Mouse (Mus musculus) left cerebral cortex, adult 18-20 months (tissue): Measurements from ENCODE around the gene Eea1. TPM values are rescaled to one million over a fixed set of nuclear protein-coding genes. Genes with fewer than 3 reads are reported as not detected.
"Not testable (repeated sequence)": the region's sequence is repeated elsewhere in the genome, so short reads cannot be mapped to it uniquely, and the experiment has no call there.

Source experiments
- DNase-seq, 2 experiments: peaks; one replicate each; pipeline ENCODE4 v3.0.0; 2021 to 2022; ENCODE audit warnings: low spot score in 2 of 2, mixed read lengths in 1 of 2
- total RNA-seq, 2 experiments: library from RNA; stranded (reverse); gene quantifications; 2 replicates each; pipeline ENCODE4 v1.2.3; 2021

Gene Eea1
- total RNA-seq, 2 experiments from 2014 or later, result 36.0 to 38.0 TPM

GRCm38 (mm10) chr10:96047960-96048536 is 107.6 kb downstream of the Eea1 start:
- DNase-seq, result no peak

DNA sequence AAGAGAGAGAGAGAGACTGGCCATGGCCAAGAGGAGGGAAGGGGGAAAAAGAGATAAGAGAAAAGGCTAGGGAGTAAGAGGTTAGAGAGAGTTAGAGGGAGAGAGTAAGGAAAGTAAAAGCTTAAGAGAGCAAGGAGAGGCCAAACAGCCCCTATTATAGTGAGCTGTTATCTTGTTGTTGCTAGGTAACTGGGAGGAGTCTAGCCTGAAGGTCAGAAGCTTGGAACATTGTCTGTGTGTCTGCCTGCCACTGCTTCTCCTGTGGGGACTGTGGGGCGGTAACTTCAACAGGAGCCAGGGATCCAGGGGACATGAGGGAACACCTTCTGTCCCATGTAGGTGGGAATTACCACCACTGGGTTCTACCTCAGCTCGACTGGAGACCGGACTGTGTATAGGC is 108.1 kb downstream of the Eea1 start:
- DNase-seq, result no peak

- no peak for DNase-seq
Observed at GRCm38 (mm10) chr10:96067347-96067746, 126.9 kb downstream of the Eea1 start.

DNA sequence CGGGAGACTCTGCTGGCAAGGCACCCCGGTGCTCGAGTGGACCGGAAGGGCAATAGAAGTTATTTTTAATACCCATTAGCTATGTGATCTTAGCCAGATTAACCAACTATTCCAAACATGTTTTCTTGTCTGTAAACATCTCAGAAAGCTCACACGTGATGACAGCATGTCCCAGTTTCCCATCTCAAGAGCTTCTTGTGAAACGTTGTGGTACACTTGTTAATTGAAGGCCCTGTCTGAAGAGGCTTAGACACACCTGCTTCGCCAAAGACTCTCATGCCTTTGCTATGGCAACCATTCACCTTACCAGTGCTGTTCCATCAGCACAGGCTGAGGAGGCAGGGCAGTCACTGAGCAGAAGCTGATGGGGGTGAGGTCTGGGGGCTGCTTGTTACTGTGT is 133.9 kb downstream of the Eea1 start:
- no peak for DNase-seq

GRCm38 (mm10) chr10:96075403-96075802 is 135.0 kb downstream of the Eea1 start:
- no peak for DNase-seq

GRCm38 (mm10) chr10:96075880-96076279 is 135.4 kb downstream of the Eea1 start:
- no peak for DNase-seq

DNA sequence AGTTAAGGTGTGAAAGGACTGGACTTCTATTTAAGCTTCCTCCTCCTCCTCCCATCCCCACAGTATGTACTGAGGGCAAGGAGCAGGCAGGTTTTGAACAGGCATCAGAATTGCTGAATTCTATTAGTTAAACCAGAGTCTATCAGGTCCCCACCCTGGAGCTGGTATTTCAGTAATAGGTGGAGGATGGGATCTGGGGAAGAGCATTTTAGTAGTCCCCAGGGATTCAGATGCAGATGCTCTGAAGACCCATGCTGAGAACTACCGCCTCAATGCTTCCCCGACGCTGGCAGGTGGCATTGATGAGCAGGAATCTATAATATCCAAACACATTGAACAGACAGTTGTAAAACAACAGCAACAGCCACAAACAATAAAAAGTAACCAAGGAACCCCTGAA is 136.0 kb downstream of the Eea1 start:
- no peak for DNase-seq

- DNase-seq, result not testable (repeated sequence)
Observed at GRCm38 (mm10) chr10:96077480-96078066, 137.1 kb downstream of the Eea1 start.

- no peak for DNase-seq
Observed at GRCm38 (mm10) chr10:96079823-96080222, 139.4 kb downstream of the Eea1 start.

DNA sequence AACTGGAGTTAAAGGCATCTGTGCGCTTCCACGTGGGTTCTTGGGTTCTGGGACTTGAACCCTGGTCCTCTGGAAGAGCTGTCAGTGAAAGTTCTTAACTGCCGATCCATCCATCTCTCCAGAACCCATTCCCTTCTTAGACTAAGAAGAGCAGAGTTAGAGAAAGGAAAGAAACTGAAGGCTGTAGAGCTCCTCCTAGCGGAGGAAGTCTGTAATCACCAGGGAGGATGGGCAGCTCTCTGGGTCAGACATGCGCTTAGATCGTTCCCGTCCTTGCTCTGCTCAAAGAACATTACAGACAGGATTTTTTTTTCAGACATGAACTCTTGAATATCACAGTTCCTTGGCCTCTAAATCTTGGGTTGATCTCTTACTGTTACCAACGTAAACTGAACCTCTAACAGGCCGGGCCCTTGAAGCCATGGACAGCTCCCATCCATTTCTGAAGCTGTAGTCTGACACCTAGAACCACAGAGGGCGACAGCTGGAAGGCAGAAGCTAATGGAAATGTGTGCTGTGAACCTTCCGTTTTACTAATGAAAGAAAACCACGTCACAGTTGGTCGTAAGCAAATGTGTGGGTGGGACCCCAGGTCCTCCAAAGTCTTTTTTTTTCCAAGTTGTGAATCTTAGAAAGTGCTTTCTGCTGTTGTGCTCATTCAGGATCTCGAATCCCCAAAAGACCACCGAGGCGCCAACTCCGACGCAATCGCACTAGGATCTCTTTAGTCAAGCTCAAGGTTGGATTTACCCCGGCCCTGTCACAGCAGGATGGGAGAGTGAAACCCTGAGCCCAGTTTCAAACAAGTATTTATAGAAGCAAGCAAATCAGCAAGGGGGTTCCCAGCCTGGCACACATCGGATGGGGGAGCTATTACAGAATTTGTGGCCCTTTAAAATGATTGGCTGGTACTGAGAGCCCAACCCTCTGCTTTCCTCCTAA is 140.3 kb downstream of the Eea1 start:
- DNase-seq, result peak in 1 of 2 experiments; percentile 6

- DNase-seq, result no peak
Observed at GRCm38 (mm10) chr10:96082203-96082602, 141.8 kb downstream of the Eea1 start.

DNA sequence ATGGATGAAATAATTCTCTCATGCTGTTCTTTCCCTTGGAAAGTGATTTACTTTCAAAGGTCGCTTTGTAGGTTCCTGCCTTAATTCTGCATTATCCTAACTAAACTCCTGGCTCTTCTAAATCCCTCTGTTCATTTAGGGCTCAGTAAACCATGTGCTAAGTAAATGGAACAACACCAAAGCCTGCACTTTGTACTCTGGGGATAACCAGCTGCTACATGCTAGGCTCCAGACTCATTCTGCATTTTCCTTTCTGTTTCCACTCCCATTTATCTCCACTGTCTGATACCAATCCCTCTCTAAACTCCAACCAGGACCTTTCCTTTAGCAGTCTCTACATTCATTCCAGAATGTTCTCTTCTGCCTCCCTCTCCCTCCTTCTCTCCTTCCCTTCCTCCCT is 149.3 kb downstream of the Eea1 start:
- DNase-seq, result no peak

GRCm38 (mm10) chr10:96090388-96090787 is 149.9 kb downstream of the Eea1 start:
- DNase-seq, result no peak

- no peak for DNase-seq
Observed at GRCm38 (mm10) chr10:96093890-96094531, 153.6 kb downstream of the Eea1 start.

DNA sequence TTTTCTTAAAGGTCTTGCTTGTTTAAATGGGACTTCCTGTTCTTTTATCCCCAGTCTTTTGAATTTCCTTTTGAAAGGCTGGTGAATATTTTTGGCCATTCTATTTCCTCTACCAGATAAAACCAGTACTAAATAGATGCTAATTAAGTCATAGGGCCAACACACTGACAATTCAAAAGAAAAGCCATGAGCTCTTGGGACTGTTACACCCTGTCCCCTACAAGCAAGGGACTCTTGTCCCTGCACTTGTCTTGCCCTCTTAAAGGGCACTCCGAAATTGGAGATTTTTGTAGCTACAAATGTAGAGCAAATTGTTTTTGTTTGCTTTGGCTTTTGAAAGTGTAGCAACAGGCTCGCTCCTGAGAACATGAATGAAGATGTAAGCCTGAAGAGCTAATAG is 154.1 kb downstream of the Eea1 start:
- DNase-seq, result no peak

Other genes with a start within 250 kb of the Eea1 start
- gene Gm33543, start 97.7 kb upstream of the Eea1 start, total RNA-seq, result under 1 TPM in 1 of 2 experiments, not detected in 1; 0.42 TPM
- not detected for gene Gm5426, start 196.0 kb downstream of the Eea1 start, total RNA-seq